Mouse (Mus musculus) ES-Bruce4 (cell line): Measurements from ENCODE around the gene Rab40b. TPM values are rescaled to one million over a fixed set of nuclear protein-coding genes. Genes with fewer than 3 reads are reported as not detected.

Experiments
- H3K27ac ChIP-seq: 2 replicates; pipeline ENCODE4 v1.5.1; 2012; ENCODE audit warnings: low read length, inconsistent platforms; ENCODE audit not compliant: insufficient read depth
- H3K27me3 ChIP-seq: 2 replicates; pipeline ENCODE4 v1.6.1; 2012; ENCODE audit warnings: mild to moderate bottlenecking, low read length, inconsistent platforms; ENCODE audit not compliant: control insufficient read depth, poor library complexity, insufficient read depth, severe bottlenecking
- H3K36me3 ChIP-seq: 2 replicates; pipeline ENCODE4 v1.6.1; 2012; ENCODE audit warnings: inconsistent platforms, mild to moderate bottlenecking, low read length, moderate library complexity; ENCODE audit not compliant: control insufficient read depth, poor library complexity, insufficient read depth, severe bottlenecking
- H3K4me1 ChIP-seq: one replicate; pipeline ENCODE4 v1.8.1; 2011; ENCODE audit warnings: low read length; ENCODE audit not compliant: control insufficient read depth, insufficient read depth
- H3K4me3 ChIP-seq: 2 replicates; pipeline ENCODE4 v1.5.1; 2011; ENCODE audit warnings: low read depth, mild to moderate bottlenecking, low read length
- H3K9ac ChIP-seq: 2 replicates; pipeline ENCODE4 v1.6.1; 2012; ENCODE audit warnings: low read depth, mild to moderate bottlenecking, inconsistent platforms; ENCODE audit not compliant: poor library complexity, severe bottlenecking
- H3K9me3 ChIP-seq: replicated peaks from 2 replicates; pipeline ENCODE4 v1.6.1; 2012; ENCODE audit warnings: mild to moderate bottlenecking, low read length, inconsistent platforms; ENCODE audit not compliant: control insufficient read depth, poor library complexity, insufficient read depth, severe bottlenecking
- CTCF ChIP-seq: IDR thresholded peaks from one replicate; pipeline ENCODE4 v1.8.1; 2011; ENCODE audit warnings: low read depth, low read length
- EP300 ChIP-seq: IDR thresholded peaks from 2 replicates; pipeline ENCODE4 v1.6.1; 2011; ENCODE audit warnings: low read depth, low read length; ENCODE audit not compliant: insufficient read depth
- POLR2A ChIP-seq: IDR thresholded peaks from one replicate; pipeline ENCODE4 v1.8.1; 2011; ENCODE audit warnings: low read length; ENCODE audit not compliant: insufficient read depth
- polyA plus RNA-seq: library from polyadenylated mRNA; stranded (reverse); fragments of >200 nt; gene quantifications from 2 replicates; pipeline ENCODE4 v1.2.4, GENCODE M21; 2011; ENCODE audit warnings: low read depth; ENCODE audit not compliant: missing spikeins, insufficient read depth, insufficient read length

The Rab40b gene
- polyA plus RNA-seq, 1 experiment = not detected

DNA sequence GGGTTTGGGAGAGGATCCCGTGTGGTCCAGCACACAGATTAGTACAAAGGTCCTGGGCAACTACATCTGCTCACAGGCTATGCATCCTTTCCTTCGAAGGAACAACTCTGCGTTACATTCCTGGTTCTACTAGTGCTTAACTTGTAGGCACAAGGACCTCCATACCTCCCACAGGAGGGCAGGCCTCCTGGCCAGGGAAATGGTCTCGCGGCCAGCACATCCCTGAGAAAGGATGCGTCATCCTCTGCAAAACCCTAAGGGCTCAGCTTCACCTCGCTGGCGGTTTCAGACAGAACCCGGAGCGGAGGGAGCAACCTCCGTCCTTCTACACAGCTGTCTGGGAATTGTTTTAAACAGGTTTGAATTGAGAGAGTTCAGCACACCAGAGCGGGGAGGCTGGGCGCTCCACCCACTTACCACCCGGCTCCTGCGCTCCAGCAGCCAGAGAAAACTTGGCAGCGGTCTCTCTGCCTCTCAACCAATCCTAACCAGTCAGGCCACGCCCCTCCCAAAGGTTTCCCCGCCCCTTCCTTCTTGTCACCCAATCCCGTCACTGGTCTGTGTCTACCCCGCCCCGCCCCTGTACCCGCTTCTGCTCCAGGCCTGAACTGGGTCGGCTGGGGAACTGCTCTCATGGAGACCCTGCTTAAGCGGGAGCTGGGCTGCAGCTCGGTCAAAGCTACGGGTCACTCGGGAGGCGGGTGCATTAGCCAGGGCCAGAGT is 32.9 kb upstream of the Rab40b start, which contains the start of gene Fn3krp:
Fn3krp (plus strand) TSS at position 572 of the 723 bp plus-strand sequence.
- peak within 1 kb of the TSS; percentile 45 for H3K9ac ChIP-seq
- H3K4me3 ChIP-seq = peak within 1 kb of the TSS; percentile 91
- H3K36me3 ChIP-seq = no peaks in the 10 kb centered on the region
- no peaks in the 10 kb centered on the region for H3K27me3 ChIP-seq
- TF ChIP-seq POLR2A (peak; percentile 70), EP300 (no peak)
- no peak within 1 kb of the TSS; the same call in 1 of the 2 replicates for H3K27ac ChIP-seq
- no peaks in the 10 kb centered on the region for H3K4me1 ChIP-seq
- no peaks in the 10 kb centered on the region for H3K9me3 ChIP-seq

DNA sequence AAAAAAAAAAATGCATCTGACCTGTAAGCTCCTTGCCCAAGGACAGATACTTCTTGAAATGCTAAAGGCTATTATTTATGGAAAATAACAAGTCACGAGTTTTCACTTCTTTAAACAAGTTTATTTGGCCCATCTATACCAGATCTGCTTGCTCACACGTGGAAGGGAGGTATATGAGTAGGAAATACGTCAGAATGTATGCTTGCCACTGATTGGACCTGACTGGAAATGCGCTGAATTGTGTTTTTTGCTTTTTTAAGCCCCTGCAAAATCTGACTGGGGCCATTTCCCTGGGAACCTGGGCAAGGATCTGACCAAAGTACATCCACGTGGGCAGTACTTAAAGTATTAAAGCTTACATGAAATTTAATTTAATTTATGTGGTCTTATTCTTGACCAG is 32.3 kb upstream of the Rab40b start:
- Histone ChIP-seq H3K4me3 (no peak overlapping the region), H3K4me1 (no peaks in the 10 kb centered on the region), H3K9me3 (no peaks in the 10 kb centered on the region), H3K27me3 (no peaks in the 10 kb centered on the region), H3K27ac (no peak overlapping the region), H3K9ac (peak overlapping the region; percentile 43; the same call in 1 of the 2 replicates), H3K36me3 (no peaks in the 10 kb centered on the region)
- no peak for TF ChIP-seq EP300
- no peak for TF ChIP-seq POLR2A
- TF ChIP-seq CTCF = no peak

DNA sequence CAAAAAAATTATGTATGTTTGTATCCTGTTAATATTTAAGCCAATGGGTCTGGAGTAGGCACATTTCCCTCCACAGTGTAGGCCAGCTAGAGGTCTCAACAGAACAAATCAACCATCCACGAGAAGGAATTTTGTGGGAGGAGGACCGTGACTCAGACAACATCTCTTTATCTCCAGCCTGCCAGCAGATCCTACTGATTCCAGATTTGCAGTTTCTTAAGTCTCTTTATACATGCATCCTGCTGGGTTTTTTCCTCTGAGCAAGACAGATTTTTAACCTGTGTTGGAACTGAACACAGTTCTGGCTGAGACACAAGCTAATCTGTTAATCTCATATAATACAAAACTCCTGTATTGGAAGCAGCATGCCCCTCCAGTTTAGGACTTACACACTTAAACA is 30.9 kb upstream of the Rab40b start:
- Histone ChIP-seq H3K27me3 (no peaks in the 10 kb centered on the region), H3K4me3 (no peak overlapping the region), H3K9ac (no peak overlapping the region), H3K9me3 (no peaks in the 10 kb centered on the region), H3K36me3 (no peaks in the 10 kb centered on the region), H3K27ac (no peak overlapping the region), H3K4me1 (no peaks in the 10 kb centered on the region)
- TF ChIP-seq POLR2A (no peak), EP300 (no peak), CTCF (no peak)

DNA sequence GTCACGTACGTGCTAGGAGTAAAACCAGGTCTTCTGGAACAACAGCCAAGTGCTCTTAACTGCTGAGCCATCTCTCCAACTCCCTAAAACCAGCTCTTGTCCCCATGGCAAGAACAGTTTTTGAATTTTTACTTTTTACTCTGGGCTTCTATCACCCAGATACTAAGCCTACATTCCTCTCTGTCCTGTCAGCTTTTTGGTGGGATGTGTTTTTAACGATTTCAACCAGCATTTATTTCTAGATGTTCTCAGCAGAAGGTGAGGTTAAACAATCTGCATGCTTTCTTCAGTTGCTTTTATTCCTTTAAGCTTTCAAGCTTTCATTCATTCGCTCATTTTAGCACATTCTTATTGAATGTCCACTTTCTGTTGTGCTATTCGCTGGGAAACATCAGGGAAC is 29.9 kb upstream of the Rab40b start:
- Histone ChIP-seq H3K4me1 (no peaks in the 10 kb centered on the region), H3K9me3 (no peaks in the 10 kb centered on the region), H3K36me3 (no peaks in the 10 kb centered on the region), H3K4me3 (no peak overlapping the region), H3K27ac (no peak overlapping the region), H3K9ac (no peak overlapping the region), H3K27me3 (no peaks in the 10 kb centered on the region)
- no peak for TF ChIP-seq EP300
- TF ChIP-seq CTCF = no peak
- no peak for TF ChIP-seq POLR2A

DNA sequence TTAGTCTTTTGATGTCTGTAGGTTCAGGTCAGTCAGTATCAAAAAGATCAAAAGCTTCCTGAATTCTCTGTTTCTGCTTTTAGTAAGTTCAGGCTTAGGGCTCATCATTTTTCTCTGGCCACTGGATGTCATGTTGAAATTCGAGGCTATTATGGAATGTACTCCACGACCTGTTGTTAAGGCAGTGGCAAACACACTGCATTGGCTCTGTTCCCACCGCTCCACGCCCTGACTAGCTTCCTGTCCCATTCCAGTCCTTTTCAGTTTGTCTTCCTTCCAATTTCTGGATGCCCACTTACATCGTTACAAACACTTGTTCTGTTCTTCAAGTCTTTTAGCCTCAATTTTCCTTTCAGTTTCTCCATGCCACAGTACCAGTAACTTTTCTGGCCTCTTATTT is 27.3 kb upstream of the Rab40b start:
- no peaks in the 10 kb centered on the region for H3K27me3 ChIP-seq
- no peak overlapping the region for H3K4me3 ChIP-seq
- no peaks in the 10 kb centered on the region for H3K4me1 ChIP-seq
- no peaks in the 10 kb centered on the region for H3K9me3 ChIP-seq
- no peak overlapping the region for H3K9ac ChIP-seq
- no peak overlapping the region for H3K27ac ChIP-seq
- no peak for TF ChIP-seq EP300
- no peak for TF ChIP-seq POLR2A
- no peak for TF ChIP-seq CTCF
- H3K36me3 ChIP-seq = no peaks in the 10 kb centered on the region

DNA sequence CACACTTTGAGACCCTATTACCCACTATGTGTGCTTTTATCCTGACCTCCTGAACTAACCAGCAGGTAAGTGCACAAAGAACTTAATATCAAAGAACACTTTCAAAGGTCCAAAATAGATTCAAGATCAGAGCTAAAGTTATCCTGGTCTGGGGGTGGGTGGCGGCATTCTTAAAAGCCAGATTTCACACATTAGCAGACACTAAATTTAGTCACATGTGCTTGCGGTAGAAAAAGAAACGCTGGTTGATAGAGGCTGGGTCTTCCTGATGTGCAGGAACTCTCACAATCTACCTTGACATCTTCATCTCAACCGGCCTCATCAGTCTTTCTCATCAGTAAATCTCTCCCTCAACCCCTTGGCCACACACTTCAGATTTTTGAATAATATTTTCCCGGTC is 26.7 kb upstream of the Rab40b start:
- no peak overlapping the region for H3K4me3 ChIP-seq
- H3K27me3 ChIP-seq = no peaks in the 10 kb centered on the region
- no peaks in the 10 kb centered on the region for H3K9me3 ChIP-seq
- H3K9ac ChIP-seq = no peak overlapping the region
- no peak overlapping the region for H3K27ac ChIP-seq
- TF ChIP-seq CTCF (no peak), EP300 (no peak), POLR2A (no peak)
- no peaks in the 10 kb centered on the region for H3K36me3 ChIP-seq
- H3K4me1 ChIP-seq = no peaks in the 10 kb centered on the region
